8 mouse cellular contexts compared by ENCODE assay signal in genomic region chr2:163586384-163587261, GRCm38 (mm10). TPM values are rescaled to one million over a fixed set of nuclear protein-coding genes. Genes with fewer than 3 reads are reported as not detected.
A peak's percentile ranks its signal among the peaks of the same experiment; 100 is the strongest.
DNase-seq lines count a peak whose midpoint lies in the region; ATAC-seq and TF ChIP-seq lines count a peak whose summit lies in the region.

No protein-coding gene starts in this region.

- ATAC-seq in hindbrain, embryonic 14.5 days (ENCODE audit: low FRiP score) = no peak
- no peak for ATAC-seq in hindbrain, embryonic 12.5 days (ENCODE audit: low FRiP score)
- ATAC-seq in liver, embryonic 12.5 days = peak; percentile 70

- no peak overlapping the region for H3K4me3 ChIP-seq in hindbrain, embryonic 14.5 days (replicated peaks; ENCODE audit: low read length)
- no peak overlapping the region for H3K4me3 ChIP-seq in hindbrain, embryonic 12.5 days
- H3K4me3 ChIP-seq in E14TG2a.4 (replicated peaks; ENCODE audit: low read length) = no peak overlapping the region
- no peak overlapping the region for H3K4me3 ChIP-seq in brown adipose tissue, adult 24 weeks (ENCODE audit: insufficient read depth, low read depth, low read length)
- no peak overlapping the region for H3K4me3 ChIP-seq in liver, embryonic 12.5 days
- no peak overlapping the region for H3K4me3 ChIP-seq in small intestine, adult 2 months (ENCODE audit: low read depth, low read length)

- H3K36me3 ChIP-seq in hindbrain, embryonic 14.5 days (replicated peaks; ENCODE audit: control insufficient read depth, insufficient read depth) = no peaks in the 10 kb centered on the region
- no peaks in the 10 kb centered on the region for H3K36me3 ChIP-seq in hindbrain, embryonic 12.5 days
- H3K36me3 ChIP-seq in E14TG2a.4 (ENCODE audit: insufficient read depth, low read length) = no peaks in the 10 kb centered on the region
- H3K36me3 ChIP-seq in liver, embryonic 12.5 days = no peaks in the 10 kb centered on the region
- no peaks in the 10 kb centered on the region for H3K36me3 ChIP-seq in small intestine, adult 2 months (ENCODE audit: control insufficient read depth, insufficient read depth, low read length)

- H3K27me3 ChIP-seq in hindbrain, embryonic 14.5 days (ENCODE audit: control insufficient read depth, insufficient read depth, low read length) = no peaks in the 10 kb centered on the region
- no peaks in the 10 kb centered on the region for H3K27me3 ChIP-seq in hindbrain, embryonic 12.5 days
- H3K27me3 ChIP-seq in E14TG2a.4 (ENCODE audit: insufficient read depth, low read length) = peaks cover 7% of the 10 kb centered on the region; the same call in 1 of the 2 replicates
- H3K27me3 ChIP-seq in liver, embryonic 12.5 days (replicated peaks) = no peaks in the 10 kb centered on the region
- no peaks in the 10 kb centered on the region for H3K27me3 ChIP-seq in small intestine, adult 2 months (ENCODE audit: control insufficient read depth, insufficient read depth, low read length)

- no peak overlapping the region for H3K27ac ChIP-seq in hindbrain, embryonic 14.5 days
- no peak overlapping the region for H3K27ac ChIP-seq in hindbrain, embryonic 12.5 days
- peak overlapping the region; percentile 12; the same call in 1 of the 2 replicates for H3K27ac ChIP-seq in brown adipose tissue, adult 24 weeks (replicated peaks; ENCODE audit: low read depth, low read length)
- H3K27ac ChIP-seq in liver, embryonic 12.5 days = no peak overlapping the region
- no peak overlapping the region for H3K27ac ChIP-seq in small intestine, adult 2 months (ENCODE audit: insufficient read depth, low read depth, low read length)

- no peak for TF ChIP-seq POLR2A in small intestine, adult 2 months (IDR thresholded peaks at IDR 0.05; ENCODE audit: low read depth, low read length)

- TF ChIP-seq CTCF in E14TG2a.4 (conservative IDR thresholded peaks at IDR 0.05; ENCODE audit: low read length) = peak; percentile 93
- TF ChIP-seq CTCF in small intestine, adult 2 months (IDR thresholded peaks at IDR 0.05; ENCODE audit: extremely low read depth, insufficient read length, insufficient replicate concordance, low read depth, low read length) = peak; percentile 89

- no peak overlapping the region for H3K9ac ChIP-seq in hindbrain, embryonic 14.5 days
- H3K9ac ChIP-seq in hindbrain, embryonic 12.5 days = no peak overlapping the region
- no peak overlapping the region for H3K9ac ChIP-seq in liver, embryonic 12.5 days

- no peaks in the 10 kb centered on the region for H3K9me3 ChIP-seq in hindbrain, embryonic 14.5 days (ENCODE audit: control insufficient read depth, low read length)
- no peaks in the 10 kb centered on the region for H3K9me3 ChIP-seq in hindbrain, embryonic 12.5 days (replicated peaks)
- H3K9me3 ChIP-seq in E14TG2a.4 (ENCODE audit: low read length) = no peaks in the 10 kb centered on the region
- H3K9me3 ChIP-seq in liver, embryonic 12.5 days (replicated peaks) = no peaks in the 10 kb centered on the region

- DNase-seq in hindbrain, embryonic 14.5 days (ENCODE audit: low spot score) = peak; percentile 53
- no peak for DNase-seq in urinary bladder, postnatal 14 days (ENCODE audit: low spot score)
- no peak for DNase-seq in urinary bladder, adult 18-20 months (ENCODE audit: low spot score in 2 of 2)

- H3K4me1 ChIP-seq in hindbrain, embryonic 14.5 days (replicated peaks; ENCODE audit: control insufficient read depth, insufficient read depth, low read length) = no peaks in the 10 kb centered on the region
- no peaks in the 10 kb centered on the region for H3K4me1 ChIP-seq in hindbrain, embryonic 12.5 days
- H3K4me1 ChIP-seq in E14TG2a.4 (replicated peaks; ENCODE audit: low read depth, low read length) = peaks cover 10% of the 10 kb centered on the region
- H3K4me1 ChIP-seq in brown adipose tissue, adult 24 weeks (ENCODE audit: control insufficient read depth, insufficient read depth, insufficient read length, low read length) = no peaks in the 10 kb centered on the region; the same call in 1 of the 2 replicates
- H3K4me1 ChIP-seq in liver, embryonic 12.5 days = peaks cover 17% of the 10 kb centered on the region
- H3K4me1 ChIP-seq in small intestine, adult 2 months (ENCODE audit: control insufficient read depth, insufficient read depth, insufficient read length, low read length) = peaks cover 45% of the 10 kb centered on the region

- WGBS in hindbrain, embryonic 14.5 days = 50% methylated on average over 19 of the region's 19 CpGs
- 48% methylated on average over 19 of the region's 19 CpGs for WGBS in hindbrain, embryonic 12.5 days
- 35% methylated on average over 19 of the region's 19 CpGs for WGBS in liver, embryonic 12.5 days (ENCODE audit: insufficient replicate concordance)
- 45% methylated on average over 19 of the region's 19 CpGs for WGBS in small intestine, adult 2 months

- H3K4me2 ChIP-seq in hindbrain, embryonic 14.5 days (replicated peaks) = no peak overlapping the region
- no peak overlapping the region for H3K4me2 ChIP-seq in hindbrain, embryonic 12.5 days (replicated peaks)
- H3K4me2 ChIP-seq in liver, embryonic 12.5 days = no peak overlapping the region

RNA-seq across cellular contexts. Expression of gene Ttpal, which starts 15.5 kb away (rescaled TPM):
- polyA plus RNA-seq in hindbrain, embryonic 14.5 days (2014; fragmentation: Nextera tagmentation; extraction: Ambion mirVana) = 51.6 and 53.5 TPM in 2 replicates
- 51.5 and 52.0 TPM in 2 replicates for polyA plus RNA-seq in hindbrain, embryonic 12.5 days (2016; fragmentation: Nextera tagmentation; extraction: Ambion mirVana)
- polyA plus RNA-seq in brown adipose tissue, adult 24 weeks (2012; ENCODE audit: insufficient read depth, insufficient read length, missing spikeins) = 4.8 and 5.8 TPM in 2 replicates
- 18.2 and 20.4 TPM in 2 replicates for polyA plus RNA-seq in liver, embryonic 12.5 days (2016; fragmentation: Nextera tagmentation; extraction: Ambion mirVana)
- polyA plus RNA-seq in small intestine, adult 2 months (2012; rRNA removed) = 8.3 and 16.0 TPM in 2 replicates

RNA-seq across cellular contexts. Expression of gene Serinc3, which starts 58.3 kb away (rescaled TPM):
- polyA plus RNA-seq in hindbrain, embryonic 14.5 days (2014; fragmentation: Nextera tagmentation; extraction: Ambion mirVana) = 42.1 and 45.1 TPM in 2 replicates
- polyA plus RNA-seq in hindbrain, embryonic 12.5 days (2016; fragmentation: Nextera tagmentation; extraction: Ambion mirVana) = 36.2 and 38.4 TPM in 2 replicates
- polyA plus RNA-seq in brown adipose tissue, adult 24 weeks (2012; ENCODE audit: insufficient read depth, insufficient read length, missing spikeins) = 113 and 134 TPM in 2 replicates
- polyA plus RNA-seq in liver, embryonic 12.5 days (2016; fragmentation: Nextera tagmentation; extraction: Ambion mirVana) = 127 and 132 TPM in 2 replicates
- 121 and 262 TPM in 2 replicates for polyA plus RNA-seq in small intestine, adult 2 months (2012; rRNA removed)
